Mouse (Mus musculus) intestine, postnatal 0 days (tissue): ENCODE results near the gene Pmpcb. TPM values are rescaled to one million over a fixed set of nuclear protein-coding genes. Genes with fewer than 3 reads are reported as not detected.

ENCODE experiments used
- ATAC-seq: fragments of 200-750 bp; cut with Nextera tagmentation; 2 replicates; pipeline ENCODE4 v1.8.0; 2017; ENCODE audit warnings: mild to moderate bottlenecking, moderate TSS enrichment, moderate library complexity
- H3K27ac ChIP-seq: fragments of 300-500 bp; sonication (generic); 2 replicates; pipeline ENCODE4 v1.5.1; 2014; ENCODE audit warnings: mild to moderate bottlenecking, low read depth, low read length, moderate library complexity
- H3K27me3 ChIP-seq: fragments of 300-500 bp; sonication (generic); replicated peaks from 2 replicates; pipeline ENCODE4 v1.6.1; 2014; ENCODE audit warnings: low read length, mixed read lengths; ENCODE audit not compliant: control insufficient read depth, insufficient read depth
- H3K36me3 ChIP-seq: fragments of 300-500 bp; sonication (generic); 2 replicates; pipeline ENCODE4 v1.6.1; 2014; ENCODE audit warnings: mild to moderate bottlenecking, moderate library complexity; ENCODE audit not compliant: control insufficient read depth, insufficient read depth
- H3K4me1 ChIP-seq: fragments of 300-500 bp; sonication (generic); replicated peaks from 2 replicates; pipeline ENCODE4 v1.6.1; 2014; ENCODE audit warnings: antibody characterized with exemption, low read length, mixed read lengths; ENCODE audit not compliant: control insufficient read depth, insufficient read depth
- H3K4me2 ChIP-seq: fragments of 300-500 bp; sonication (generic); replicated peaks from 2 replicates; pipeline ENCODE4 v1.6.1; 2014; ENCODE audit warnings: low read depth, mild to moderate bottlenecking, moderate library complexity
- H3K4me3 ChIP-seq: fragments of 300-500 bp; sonication (generic); 2 replicates; pipeline ENCODE4 v1.5.1; 2014; ENCODE audit warnings: low read depth, low read length
- H3K9ac ChIP-seq: fragments of 300-500 bp; sonication (generic); 2 replicates; pipeline ENCODE4 v1.6.1; 2014; ENCODE audit warnings: mild to moderate bottlenecking, low read depth, low read length
- H3K9me3 ChIP-seq: fragments of 300-500 bp; sonication (generic); 2 replicates; pipeline ENCODE4 v1.6.1; 2016; ENCODE audit warnings: mixed run types; ENCODE audit not compliant: control insufficient read depth
- CTCF ChIP-seq: sonication (generic); IDR thresholded peaks from 2 replicates; pipeline ENCODE4 v1.5.1; 2016; ENCODE audit warnings: low read depth, mild to moderate bottlenecking, control low read depth, antibody characterized with exemption, moderate library complexity
- WGBS: fragments of 180-500 bp; shearing (Covaris S2); extraction: QIAGEN DNeasy Blood & Tissue Kit; methylation state at CpG from one replicate; pipeline ENCODE4 v1.1.7; 2014; 5-methylcytosine and 5-hydroxymethylcytosine counted together
- polyA plus RNA-seq: library from polyadenylated mRNA; unstranded; fragments of >200 nt; fragmentation: Nextera tagmentation; extraction: Ambion mirVana; gene quantifications from 2 replicates; pipeline ENCODE4 v1.2.1, GENCODE M21; 2015

Pmpcb gene
- polyA plus RNA-seq, 1 experiment from 2014 or later, result 70.0 TPM

DNA sequence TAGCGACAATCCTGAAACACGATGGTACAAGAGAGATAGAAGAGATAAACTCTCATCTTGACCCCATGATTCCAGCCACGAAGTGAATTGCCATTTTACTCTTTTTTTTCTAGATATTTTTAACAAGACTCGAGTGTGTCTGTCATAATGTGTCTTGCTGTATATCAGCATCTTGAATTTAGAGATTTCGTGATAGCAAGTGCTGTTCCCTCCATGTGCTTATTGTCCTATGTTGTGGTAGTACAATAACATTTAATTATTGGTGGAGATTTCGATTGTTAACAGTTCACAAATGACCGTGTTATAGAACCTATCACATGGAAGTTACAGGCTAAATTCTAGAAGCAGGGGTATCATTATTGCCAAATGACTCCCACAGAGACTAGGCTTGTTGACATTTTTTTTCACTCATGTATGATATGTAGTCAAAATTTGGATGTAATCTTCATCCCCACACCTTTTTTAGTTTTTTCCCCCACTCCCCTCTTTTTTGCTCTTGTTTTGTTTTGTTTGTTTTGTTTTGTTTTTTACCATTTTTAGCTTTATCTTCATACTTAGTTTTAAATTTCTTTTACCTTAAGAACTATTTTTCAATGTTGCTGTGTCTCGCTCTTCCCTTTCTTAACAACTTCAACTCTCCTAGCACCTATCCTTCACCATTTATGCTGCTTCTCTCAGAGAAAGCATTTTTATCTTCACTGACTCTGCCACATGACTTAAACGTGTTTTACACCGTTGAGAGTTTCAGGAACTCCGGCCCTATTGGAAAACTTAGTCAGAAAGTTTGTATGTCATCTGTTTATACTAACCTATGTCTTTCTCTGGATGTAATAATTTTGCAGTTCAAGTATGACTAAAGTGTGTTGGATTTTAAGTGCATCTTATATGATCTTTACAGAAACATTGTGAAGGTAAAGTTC, 50.5 kb downstream of the Pmpcb start:
- Histone ChIP-seq H3K4me2 (peak overlapping the region; percentile 71), H3K9me3 (no peaks in the 10 kb centered on the region), H3K36me3 (peaks cover 4% of the 10 kb centered on the region), H3K4me3 (peak overlapping the region; percentile 90), H3K27me3 (no peaks in the 10 kb centered on the region), H3K27ac (peak overlapping the region; percentile 82; the same call in 1 of the 2 replicates), H3K4me1 (no peaks in the 10 kb centered on the region), H3K9ac (peak overlapping the region; percentile 96)
- no peak for TF ChIP-seq CTCF
- WGBS, result 29% methylated on average over 11 of the region's 11 CpGs
- ATAC-seq, result no peak

DNA sequence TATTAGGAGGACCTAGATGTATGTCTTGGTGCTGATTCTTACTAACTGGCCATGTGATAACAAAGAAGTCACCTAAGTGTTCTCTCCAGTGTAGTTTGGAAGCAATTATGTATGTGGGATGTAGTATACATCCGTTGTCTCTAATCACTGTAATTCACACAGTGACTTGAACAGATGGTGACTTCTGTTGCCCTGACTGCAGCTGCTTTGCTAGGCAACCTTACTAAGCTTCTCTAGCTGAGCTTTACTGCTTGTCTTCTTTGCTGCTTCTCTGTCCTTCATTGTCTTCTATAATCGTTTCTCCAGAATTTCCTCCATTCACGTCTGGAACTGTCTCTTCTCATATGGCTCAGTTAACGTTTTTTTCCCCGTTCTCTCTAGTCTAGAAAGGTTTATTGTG, 52.1 kb downstream of the Pmpcb start:
- Histone ChIP-seq H3K36me3 (no peaks in the 10 kb centered on the region; the same call in none of the 2 replicates), H3K4me3 (no peak overlapping the region), H3K27ac (no peak overlapping the region), H3K4me2 (no peak overlapping the region), H3K27me3 (no peaks in the 10 kb centered on the region), H3K4me1 (no peaks in the 10 kb centered on the region), H3K9me3 (no peaks in the 10 kb centered on the region), H3K9ac (no peak overlapping the region)
- TF ChIP-seq CTCF, result no peak
- 67% methylated on average over 5 of the region's 5 CpGs for WGBS
- no peak for ATAC-seq

DNA sequence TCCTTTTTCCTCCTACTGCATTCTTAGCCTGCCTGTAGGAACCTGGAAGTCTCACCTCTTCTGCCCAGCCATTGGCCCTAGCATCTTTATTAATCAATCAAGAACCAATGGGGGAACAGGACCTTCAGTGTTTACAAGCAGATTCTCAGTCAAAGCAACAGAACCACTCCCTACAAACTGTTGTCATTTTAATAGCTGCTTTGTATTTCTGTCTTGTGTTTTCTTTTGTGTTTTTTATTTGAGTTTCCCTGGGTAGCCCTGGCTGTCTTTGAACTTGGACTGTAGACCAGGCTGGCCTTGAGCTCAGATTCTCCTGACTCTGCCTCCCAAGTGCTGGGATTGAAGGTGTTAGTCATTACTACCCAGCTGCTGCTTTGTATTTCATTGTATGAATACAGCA, 55.2 kb downstream of the Pmpcb start:
- Histone ChIP-seq H3K4me1 (no peaks in the 10 kb centered on the region), H3K9me3 (no peaks in the 10 kb centered on the region), H3K27me3 (no peaks in the 10 kb centered on the region), H3K4me2 (no peak overlapping the region), H3K9ac (no peak overlapping the region), H3K27ac (no peak overlapping the region), H3K36me3 (peaks cover 20% of the 10 kb centered on the region), H3K4me3 (no peak overlapping the region)
- TF ChIP-seq CTCF, result no peak
- no peak for ATAC-seq

DNA sequence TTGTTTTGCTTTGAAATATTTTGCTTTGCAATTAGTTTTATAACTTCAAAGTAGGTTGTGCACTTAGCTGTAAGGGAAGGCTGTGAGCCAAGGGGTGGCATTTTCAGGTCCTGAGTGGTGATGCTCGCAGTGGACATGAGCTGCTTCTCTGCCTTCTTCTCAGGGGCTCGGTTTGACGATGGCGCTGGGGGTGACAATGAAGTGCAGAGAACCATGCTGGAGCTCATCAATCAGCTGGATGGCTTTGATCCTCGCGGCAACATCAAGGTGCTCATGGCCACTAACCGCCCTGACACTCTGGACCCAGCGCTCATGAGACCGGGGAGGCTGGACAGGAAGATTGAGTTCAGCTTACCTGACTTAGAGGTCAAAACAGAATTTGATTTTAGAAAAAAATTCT, 66.0 kb downstream of the Pmpcb start:
- ATAC-seq, result no peak
- Histone ChIP-seq H3K4me3 (no peak overlapping the region), H3K4me1 (no peaks in the 10 kb centered on the region), H3K9me3 (no peaks in the 10 kb centered on the region), H3K9ac (no peak overlapping the region), H3K27me3 (no peaks in the 10 kb centered on the region), H3K4me2 (no peak overlapping the region), H3K36me3 (peaks cover 50% of the 10 kb centered on the region), H3K27ac (no peak overlapping the region)
- no peak for TF ChIP-seq CTCF
- WGBS, result 95% methylated on average over 9 of the region's 9 CpGs

DNA sequence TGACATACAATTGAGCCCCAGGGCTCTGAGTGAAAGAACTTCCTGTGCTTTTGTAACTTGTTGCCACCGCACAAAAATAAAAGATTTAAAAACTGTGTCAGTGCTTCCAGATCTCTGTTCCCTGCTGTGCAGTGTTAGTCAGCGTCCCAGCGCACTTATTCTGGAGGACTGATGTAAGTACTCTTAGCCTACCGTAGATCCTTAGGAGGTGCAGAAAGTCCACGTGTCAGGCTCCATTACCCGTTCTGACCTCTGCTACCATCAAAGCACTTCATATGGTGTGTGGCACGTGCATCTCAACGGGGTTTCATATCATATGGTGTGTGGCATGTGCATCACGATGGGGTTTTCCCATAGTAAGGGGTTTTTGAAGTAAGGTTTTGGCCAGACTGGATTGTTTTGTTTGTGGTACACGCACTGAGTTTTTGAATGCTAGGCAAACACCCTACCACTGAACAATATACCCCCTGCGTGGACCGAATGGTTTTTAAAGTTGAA, 66.8 kb downstream of the Pmpcb start:
- H3K4me1 ChIP-seq, result no peaks in the 10 kb centered on the region

DNA sequence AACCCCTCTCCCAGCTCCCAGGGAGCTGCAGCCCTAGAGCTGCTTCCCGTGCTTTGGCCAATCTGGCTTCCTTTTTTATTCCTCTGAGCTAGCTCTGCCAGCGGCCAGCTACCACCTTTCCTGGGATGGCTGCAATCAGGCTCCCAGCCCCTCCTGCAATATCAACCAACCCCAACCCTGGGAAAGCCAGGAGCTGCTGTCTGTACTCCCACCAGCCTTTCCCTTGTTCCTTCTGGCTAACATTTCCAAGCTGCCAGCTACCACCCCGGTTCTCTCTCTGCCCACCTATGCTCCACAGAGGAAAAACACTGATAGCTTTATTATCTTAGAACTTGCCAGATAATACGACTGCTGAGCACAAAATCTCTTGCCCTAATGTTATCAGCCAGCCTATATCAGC, 67.9 kb downstream of the Pmpcb start:
- no peaks in the 10 kb centered on the region for H3K27me3 ChIP-seq
- no peak overlapping the region for H3K4me2 ChIP-seq
- no peaks in the 10 kb centered on the region for H3K9me3 ChIP-seq
- H3K4me1 ChIP-seq, result no peaks in the 10 kb centered on the region
- peaks cover 35% of the 10 kb centered on the region for H3K36me3 ChIP-seq
- ATAC-seq, result no peak
- H3K27ac ChIP-seq, result no peak overlapping the region
- H3K4me3 ChIP-seq, result no peak overlapping the region
- no peak for TF ChIP-seq CTCF
- WGBS, result 66% methylated on average over 4 of the region's 4 CpGs
- no peak overlapping the region for H3K9ac ChIP-seq

More for the DNA sequence above, 66.8 kb downstream of the Pmpcb start:
- WGBS, result 94% methylated on average over 12 of the region's 12 CpGs
- Histone ChIP-seq H3K4me2 (no peak overlapping the region), H3K27ac (no peak overlapping the region), H3K9me3 (no peaks in the 10 kb centered on the region), H3K9ac (no peak overlapping the region), H3K4me3 (no peak overlapping the region), H3K36me3 (peaks cover 45% of the 10 kb centered on the region), H3K27me3 (no peaks in the 10 kb centered on the region)
- no peak for ATAC-seq
- TF ChIP-seq CTCF, result no peak

Other genes starting within 250 kb of the Pmpcb start
- 8.2 and 10.3 TPM in 2 replicates for gene Lrrc17, start 193.6 kb upstream of the Pmpcb start, polyA plus RNA-seq
- 0.07 and 0.08 TPM in 2 replicates for gene Fbxl13, start 91.5 kb upstream of the Pmpcb start, polyA plus RNA-seq
- gene Armc10, start 91.3 kb upstream of the Pmpcb start, polyA plus RNA-seq, result 15.0 and 15.6 TPM in 2 replicates
- 2.1 and 2.3 TPM in 2 replicates for gene Napepld, start 35.7 kb upstream of the Pmpcb start, polyA plus RNA-seq
- 44.5 and 48.1 TPM in 2 replicates for gene Dnajc2, start 48.1 kb downstream of the Pmpcb start, polyA plus RNA-seq
- gene Psmc2, start 48.1 kb downstream of the Pmpcb start, polyA plus RNA-seq, result 96.0 and 99.6 TPM in 2 replicates
- 0.07 TPM in 1 of 2 replicates, not detected in the other for gene Slc26a5, start 128.5 kb downstream of the Pmpcb start, polyA plus RNA-seq